Mouse (Mus musculus) limb, embryonic 14.5 days (tissue): ENCODE data around the gene Gmeb2. TPM values are rescaled to one million over a fixed set of nuclear protein-coding genes. Genes with fewer than 3 reads are reported as not detected.
"Not testable (repeated sequence)": the region's sequence is repeated elsewhere in the genome, so short reads cannot be mapped to it uniquely, and the experiment has no call there.

Source experiments
- ATAC-seq: fragments of 200-750 bp; cut with Nextera tagmentation; 2 replicates; pipeline ENCODE4 v1.8.0; 2017; ENCODE audit warnings: low read depth, moderate number of reproducible peaks, moderate TSS enrichment; ENCODE audit not compliant: low FRiP score
- DNase-seq: peaks from one replicate; pipeline ENCODE4 v3.0.0-alpha.2; 2015; ENCODE audit warnings: low spot score
- H3K27ac ChIP-seq: fragments of 300-500 bp; sonication (generic); replicated peaks from 2 replicates; pipeline ENCODE4 v1.5.1; 2014; ENCODE audit warnings: low read depth, mild to moderate bottlenecking, low read length, moderate library complexity, mixed read lengths
- H3K27me3 ChIP-seq: fragments of 300-500 bp; sonication (generic); 2 replicates; pipeline ENCODE4 v1.6.1; 2014; ENCODE audit warnings: low read length, mixed read lengths; ENCODE audit not compliant: control insufficient read depth, insufficient read depth
- H3K36me3 ChIP-seq: fragments of 300-500 bp; sonication (generic); 2 replicates; pipeline ENCODE4 v1.6.1; 2014; ENCODE audit warnings: mild to moderate bottlenecking, low read length, moderate library complexity, mixed read lengths; ENCODE audit not compliant: control insufficient read depth, insufficient read depth
- H3K4me1 ChIP-seq: fragments of 300-500 bp; sonication (generic); 2 replicates; pipeline ENCODE4 v1.6.1; 2014; ENCODE audit warnings: antibody characterized with exemption, low read length, mixed read lengths; ENCODE audit not compliant: control insufficient read depth, insufficient read depth
- H3K4me2 ChIP-seq: fragments of 300-500 bp; sonication (generic); replicated peaks from 2 replicates; pipeline ENCODE4 v1.6.1; 2014; ENCODE audit warnings: low read depth, mild to moderate bottlenecking, low read length, moderate library complexity; ENCODE audit not compliant: severe bottlenecking
- H3K4me3 ChIP-seq: fragments of 300-500 bp; sonication (generic); replicated peaks from 2 replicates; pipeline ENCODE4 v1.5.1; 2014; ENCODE audit warnings: low read length
- H3K9ac ChIP-seq: fragments of 300-500 bp; sonication (generic); 2 replicates; pipeline ENCODE4 v1.6.1; 2014; ENCODE audit warnings: mild to moderate bottlenecking, low read depth, low read length, moderate library complexity; ENCODE audit not compliant: severe bottlenecking
- H3K9me3 ChIP-seq: fragments of 300-500 bp; sonication (generic); 2 replicates; pipeline ENCODE4 v1.6.1; 2016; ENCODE audit warnings: low read length; ENCODE audit not compliant: control insufficient read depth
- POLR2A ChIP-seq: fragments of 200-500 bp; IDR thresholded peaks from 2 replicates; pipeline ENCODE4 v1.8.0; 2012; ENCODE audit warnings: inconsistent platforms, mild to moderate bottlenecking, moderate library complexity, borderline replicate concordance; ENCODE audit not compliant: insufficient read depth, insufficient read length; ENCODE audit errors: extremely low read depth
- WGBS: fragments of 180-500 bp; shearing (Covaris S2); extraction: QIAGEN DNeasy Blood & Tissue Kit; methylation state at CpG from one replicate; pipeline ENCODE4 v1.1.7; 2014; 5-methylcytosine and 5-hydroxymethylcytosine counted together
- polyA plus RNA-seq, 2 experiments: library from polyadenylated mRNA; depleted of rRNA in 1 of 2; stranded (reverse) in 1 of 2; unstranded in 1 of 2; fragments of >200 nt; fragmentation: Nextera tagmentation in 1 of 2; extraction: Ambion mirVana in 1 of 2; gene quantifications; 2 replicates each; pipeline versions ENCODE4 v1.2.1 to v1.2.3; 2012 to 2014

Gmeb2 gene
- 28.6 and 38.4 TPM in 2 replicates for polyA plus RNA-seq (2012; rRNA removed)
- 17.0 and 19.1 TPM in 2 replicates for polyA plus RNA-seq (2014; fragmentation: Nextera tagmentation; extraction: Ambion mirVana)

DNA sequence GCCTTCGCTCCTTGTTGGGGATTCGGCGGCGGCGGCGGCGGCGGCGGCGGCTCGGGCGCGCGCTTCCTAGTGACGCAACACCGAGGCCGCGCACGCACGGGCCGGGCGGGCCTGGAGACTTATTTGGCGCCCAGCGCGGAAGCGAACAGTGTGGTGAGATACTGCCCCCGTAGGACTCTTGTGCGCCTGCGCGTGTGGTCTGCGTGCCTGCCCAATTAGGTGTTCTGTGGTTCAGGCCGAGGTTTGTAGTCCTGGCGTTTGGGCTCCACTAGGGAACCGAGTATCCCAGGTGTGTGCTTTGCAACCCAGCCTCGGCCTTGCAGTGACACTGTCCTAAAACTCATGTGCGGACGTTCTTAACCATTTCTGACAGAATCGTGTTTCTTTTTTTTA, at the start of gene Gmeb2:
TSS of gene Gmeb2 (minus strand) at position 78 of the 393 bp plus-strand sequence.
- peak within 1 kb of the TSS; percentile 85 for H3K9ac ChIP-seq
- peaks cover 10% of the 10 kb centered on the region; the same call in 1 of the 2 replicates for H3K36me3 ChIP-seq
- peak within 1 kb of the TSS; percentile 95 for H3K27ac ChIP-seq
- not testable (repeated sequence) for H3K27me3 ChIP-seq, H3K9me3 ChIP-seq
- ATAC-seq, result peak; percentile 97
- under 1% methylated on average over 12 of the region's 38 CpGs for WGBS
- peak within 1 kb of the TSS; percentile 62 for H3K4me2 ChIP-seq
- TF ChIP-seq POLR2A, result 0 out of 2 replicates have a peak, but pooled peaks have one; percentile 18
- peak; percentile 98 for DNase-seq
- H3K4me1 ChIP-seq, result peaks cover 12% of the 10 kb centered on the region; the same call in 1 of the 2 replicates
- H3K4me3 ChIP-seq, result peak within 1 kb of the TSS; percentile 67

DNA sequence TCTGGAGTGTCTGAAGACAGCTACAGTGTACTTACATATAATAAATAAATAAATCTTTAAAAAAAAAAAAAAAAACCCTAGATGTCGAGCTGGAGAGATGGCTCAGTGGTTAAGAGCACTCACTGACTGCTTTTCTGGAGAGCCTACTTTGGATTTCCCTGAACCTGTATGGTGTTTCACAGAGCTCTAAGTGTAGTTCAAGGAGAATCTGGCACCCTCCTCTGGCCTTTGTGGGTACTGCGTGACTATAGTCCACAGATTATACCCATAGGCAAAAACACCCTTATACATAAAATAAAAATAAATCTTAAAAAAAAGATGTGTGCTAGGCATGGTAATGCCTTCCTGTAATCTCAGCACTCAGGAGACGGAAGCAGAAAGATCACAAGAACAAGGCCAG, 46.2 kb upstream of the Gmeb2 start:
- peak; percentile 82 for DNase-seq
- Histone ChIP-seq H3K27me3 (no peaks in the 10 kb centered on the region), H3K36me3 (peaks cover 69% of the 10 kb centered on the region), H3K4me1 (no peaks in the 10 kb centered on the region), H3K27ac (no peak overlapping the region), H3K4me2 (no peak overlapping the region), H3K4me3 (no peak overlapping the region), H3K9me3 (no peaks in the 10 kb centered on the region), H3K9ac (no peak overlapping the region)
- TF ChIP-seq POLR2A, result no peak
- ATAC-seq, result 0 out of 2 replicates have a peak, but pooled peaks have one; percentile 44
- 66% methylated on average over 3 of the region's 3 CpGs for WGBS

DNA sequence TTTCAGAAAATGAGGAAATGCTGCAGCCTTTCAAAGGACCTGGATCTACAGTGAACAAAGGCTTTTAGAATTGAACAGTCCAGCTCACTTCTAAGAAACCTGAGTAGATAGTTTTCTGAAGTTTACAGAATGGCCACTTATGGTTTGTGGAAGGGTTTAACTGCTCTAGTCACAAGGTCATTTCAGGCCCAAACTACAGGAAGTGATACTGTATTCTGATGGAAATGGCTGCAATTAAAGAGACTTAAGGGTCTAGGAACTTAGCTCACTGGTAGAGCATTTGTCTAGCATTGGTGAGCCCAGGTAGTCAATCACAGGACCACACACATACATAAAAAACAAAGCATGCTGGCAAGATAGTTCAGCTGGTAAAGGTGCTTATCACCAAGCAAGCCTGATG, 44.7 kb upstream of the Gmeb2 start:
- TF ChIP-seq POLR2A, result no peak
- no peak overlapping the region for H3K9ac ChIP-seq
- H3K36me3 ChIP-seq, result peaks cover 69% of the 10 kb centered on the region
- H3K9me3 ChIP-seq, result no peaks in the 10 kb centered on the region
- no peaks in the 10 kb centered on the region for H3K27me3 ChIP-seq
- no peak overlapping the region for H3K4me3 ChIP-seq
- H3K27ac ChIP-seq, result no peak overlapping the region
- H3K4me1 ChIP-seq, result no peaks in the 10 kb centered on the region
- no peak overlapping the region for H3K4me2 ChIP-seq
- DNase-seq (no peak), ATAC-seq (no peak)

DNA sequence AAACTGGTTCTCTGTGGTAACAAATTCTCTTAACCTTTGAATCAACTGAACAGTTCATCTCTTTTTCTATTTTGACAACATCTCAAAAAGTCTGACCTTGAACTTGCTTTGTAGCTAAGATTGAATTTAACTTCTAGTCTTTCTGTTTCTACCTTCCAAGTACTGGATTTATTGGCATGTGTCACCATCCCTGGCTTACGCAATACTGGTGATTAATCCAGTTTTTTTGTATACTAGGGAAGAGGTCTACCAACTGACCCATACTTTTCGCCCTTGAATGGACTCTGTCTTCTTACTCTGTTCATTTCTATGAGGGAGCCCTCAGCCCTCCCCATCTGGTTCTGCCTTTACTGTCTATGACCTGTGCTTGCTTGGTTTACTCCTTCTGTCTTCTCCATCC, 38.3 kb upstream of the Gmeb2 start:
- H3K4me1 ChIP-seq, result no peaks in the 10 kb centered on the region
- WGBS, result 88% methylated on average over 2 of the region's 2 CpGs
- H3K4me3 ChIP-seq, result no peak overlapping the region
- no peaks in the 10 kb centered on the region for H3K27me3 ChIP-seq
- peaks cover 77% of the 10 kb centered on the region for H3K36me3 ChIP-seq
- TF ChIP-seq POLR2A, result no peak
- H3K27ac ChIP-seq, result no peak overlapping the region
- ATAC-seq, result no peak
- H3K4me2 ChIP-seq, result no peak overlapping the region
- no peak overlapping the region for H3K9ac ChIP-seq
- DNase-seq, result no peak
- no peaks in the 10 kb centered on the region for H3K9me3 ChIP-seq

DNA sequence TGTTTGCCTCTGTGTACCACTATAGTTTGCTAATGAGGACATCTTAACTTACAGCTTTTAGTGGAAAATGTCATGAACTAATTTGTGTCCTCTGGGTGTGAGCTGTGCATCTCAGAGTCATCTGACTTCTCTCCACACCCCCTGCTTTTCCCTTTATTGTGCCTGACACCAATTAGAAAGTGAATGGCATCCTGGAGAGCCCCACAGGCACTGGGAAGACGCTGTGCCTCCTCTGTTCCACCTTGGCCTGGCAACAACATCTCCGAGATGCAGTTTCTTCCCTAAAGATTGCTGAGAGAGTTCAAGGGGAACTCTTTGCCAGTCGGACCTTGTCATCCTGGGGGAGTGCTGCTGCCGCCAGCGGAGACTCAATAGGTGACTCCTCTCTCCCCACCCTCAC, 34.3 kb upstream of the Gmeb2 start:
- no peak overlapping the region for H3K4me2 ChIP-seq
- no peak overlapping the region for H3K4me3 ChIP-seq
- WGBS, result 80% methylated on average over 5 of the region's 5 CpGs
- no peak for TF ChIP-seq POLR2A
- H3K4me1 ChIP-seq, result peaks cover 11% of the 10 kb centered on the region
- ATAC-seq, result no peak
- no peaks in the 10 kb centered on the region for H3K9me3 ChIP-seq
- H3K27me3 ChIP-seq, result no peaks in the 10 kb centered on the region
- no peak overlapping the region for H3K9ac ChIP-seq
- H3K27ac ChIP-seq, result no peak overlapping the region
- peaks cover 45% of the 10 kb centered on the region for H3K36me3 ChIP-seq
- no peak for DNase-seq
